Mouse (Mus musculus) ovary, postnatal 14 days (tissue): ENCODE data around the gene Eml6.

ENCODE experiments used
- DNase-seq: peaks from one replicate; pipeline ENCODE4 v3.0.0; 2022; ENCODE audit warnings: low spot score

The Eml6 gene

GRCm38 (mm10) chr11:29748750-29749467 lies 276.9 kb downstream of the Eml6 start:
- no peak for DNase-seq

- no peak for DNase-seq
Observed at GRCm38 (mm10) chr11:29747881-29748280, 278.0 kb downstream of the Eml6 start.

GRCm38 (mm10) chr11:29747365-29747764 lies 278.5 kb downstream of the Eml6 start:
- DNase-seq: no peak

GRCm38 (mm10) chr11:29746203-29746602 lies 279.6 kb downstream of the Eml6 start:
- no peak for DNase-seq

- DNase-seq: no peak
Observed at GRCm38 (mm10) chr11:29745513-29745912, 280.3 kb downstream of the Eml6 start.

GRCm38 (mm10) chr11:29744760-29745430 lies 280.9 kb downstream of the Eml6 start:
- no peak for DNase-seq

DNA sequence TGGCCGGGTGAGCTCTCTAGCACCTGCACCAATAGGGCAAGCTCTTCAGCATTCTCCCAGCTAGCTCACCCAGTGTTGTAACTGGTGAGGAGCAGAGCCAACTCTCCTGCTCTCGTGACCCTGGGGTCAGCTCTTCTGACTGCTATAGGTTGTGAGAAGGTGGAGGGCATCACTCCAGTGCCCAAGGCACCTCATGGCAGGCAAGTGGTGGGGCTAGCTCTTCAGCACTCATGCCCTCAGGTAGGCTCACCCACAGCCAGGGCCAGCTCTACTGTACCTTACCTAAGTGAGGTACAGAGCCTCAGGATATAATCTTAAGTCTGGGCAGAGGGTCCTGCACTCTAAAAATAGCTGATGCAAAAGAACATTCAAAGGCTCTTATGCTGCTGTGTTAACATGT lies 286.1 kb downstream of the Eml6 start:
- DNase-seq: no peak

DNA sequence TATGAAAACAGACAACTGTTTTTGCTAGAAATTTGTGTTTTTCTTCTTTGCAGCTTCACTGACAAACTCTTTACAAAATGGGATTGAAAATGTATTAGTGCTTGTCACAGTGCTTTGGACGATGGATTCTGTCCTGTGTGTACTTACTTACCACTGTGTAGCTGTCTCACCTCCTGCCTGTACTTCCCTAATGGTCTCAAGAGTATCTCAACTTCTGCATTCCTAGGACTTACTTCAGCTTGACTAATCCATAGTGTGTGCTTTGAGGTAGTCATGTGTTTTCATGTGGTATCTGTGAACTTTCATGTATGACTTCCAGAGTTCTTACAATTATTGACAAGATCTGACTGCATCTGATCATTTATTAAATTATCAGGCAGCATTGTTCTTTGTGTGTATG lies 297.9 kb downstream of the Eml6 start:
- no peak for DNase-seq

GRCm38 (mm10) chr11:29725610-29726009 lies 300.2 kb downstream of the Eml6 start:
- no peak for DNase-seq

- DNase-seq: no peak
Observed at GRCm38 (mm10) chr11:29725167-29725566, 300.7 kb downstream of the Eml6 start.

DNA sequence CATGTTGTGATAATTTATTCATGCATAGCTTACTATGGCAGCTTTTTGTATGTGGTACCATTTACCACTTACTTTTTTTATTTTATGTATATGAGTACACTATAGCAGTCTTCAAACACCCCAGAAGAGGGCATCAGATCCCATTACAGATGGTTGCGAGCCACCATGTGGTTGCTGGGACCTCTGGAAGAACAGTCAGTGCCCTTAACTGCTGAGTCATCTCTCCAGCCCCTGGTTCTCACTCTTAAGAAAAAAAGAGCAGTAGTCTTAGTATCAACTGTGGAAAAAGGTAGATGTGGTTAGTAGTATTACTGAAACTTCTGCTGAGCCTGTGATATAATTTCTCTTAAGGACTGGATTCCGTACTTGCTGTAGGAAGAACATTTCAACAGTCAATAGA lies 301.6 kb downstream of the Eml6 start:
- DNase-seq: no peak

- DNase-seq: no peak
Observed at GRCm38 (mm10) chr11:29719597-29719996, 306.2 kb downstream of the Eml6 start.

GRCm38 (mm10) chr11:29718541-29718940 lies 307.3 kb downstream of the Eml6 start:
- no peak for DNase-seq

- no peak for DNase-seq
Observed at GRCm38 (mm10) chr11:29715499-29715898, 310.3 kb downstream of the Eml6 start.

- DNase-seq: no peak
Observed at GRCm38 (mm10) chr11:29714789-29715188, 311.0 kb downstream of the Eml6 start.

DNA sequence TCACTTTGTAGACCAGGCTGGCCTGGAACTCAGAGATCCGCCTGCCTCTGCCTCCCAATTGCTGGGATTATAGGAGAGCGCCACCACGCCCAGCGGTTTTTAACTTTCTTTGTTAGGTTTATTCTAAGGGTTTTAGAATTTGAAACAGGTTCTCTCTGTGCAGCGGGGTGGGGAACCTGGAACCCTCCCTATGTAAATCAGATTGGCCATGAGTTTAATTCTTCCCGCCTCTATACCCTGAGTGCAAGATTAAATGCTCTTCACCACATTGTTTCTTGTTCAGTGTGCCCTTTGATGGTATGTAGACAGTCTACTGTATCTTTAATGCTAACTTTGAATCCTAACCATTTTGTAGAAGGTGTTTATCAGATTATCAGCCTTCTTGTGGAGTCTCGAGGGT lies 311.7 kb downstream of the Eml6 start:
- DNase-seq: no peak

- DNase-seq: no peak
Observed at GRCm38 (mm10) chr11:29709512-29709911, 316.3 kb downstream of the Eml6 start.

DNA sequence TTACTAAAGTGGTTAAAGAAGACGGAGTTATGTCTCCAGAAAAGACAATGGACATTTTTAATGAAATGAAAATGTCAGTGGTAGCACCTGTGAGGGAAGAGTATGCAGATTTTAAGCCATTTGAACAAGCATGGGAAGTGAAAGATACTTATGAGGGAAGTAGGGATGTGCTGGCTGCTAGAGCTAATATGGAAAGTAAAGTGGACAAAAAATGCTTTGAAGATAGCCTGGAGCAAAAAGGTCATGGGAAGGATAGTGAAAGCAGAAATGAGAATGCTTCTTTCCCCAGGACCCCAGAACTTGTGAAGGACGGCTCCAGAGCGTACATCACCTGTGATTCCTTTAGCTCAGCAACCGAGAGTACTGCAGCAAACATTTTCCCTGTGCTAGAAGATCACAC lies 319.0 kb downstream of the Eml6 start:
- no peak for DNase-seq

DNA sequence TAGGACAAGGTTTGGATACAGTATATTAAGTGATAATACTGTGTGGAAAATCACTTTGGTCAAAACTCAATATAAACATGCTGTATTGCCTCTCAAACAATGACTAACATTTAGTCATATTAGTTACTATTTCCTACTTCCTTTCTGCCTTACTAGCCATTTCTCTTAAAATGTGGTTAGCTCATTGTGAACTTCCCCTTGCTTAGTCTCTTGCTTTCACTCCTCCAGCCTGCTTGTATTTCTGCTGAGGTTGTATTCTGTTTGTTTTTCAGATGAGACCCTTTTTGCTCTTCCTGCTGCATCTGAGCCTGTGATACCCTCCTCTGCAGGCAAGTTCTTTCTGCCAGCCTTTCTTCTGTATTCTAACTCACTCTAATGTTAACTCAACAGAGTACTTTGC lies 320.6 kb downstream of the Eml6 start:
- DNase-seq: no peak

DNA sequence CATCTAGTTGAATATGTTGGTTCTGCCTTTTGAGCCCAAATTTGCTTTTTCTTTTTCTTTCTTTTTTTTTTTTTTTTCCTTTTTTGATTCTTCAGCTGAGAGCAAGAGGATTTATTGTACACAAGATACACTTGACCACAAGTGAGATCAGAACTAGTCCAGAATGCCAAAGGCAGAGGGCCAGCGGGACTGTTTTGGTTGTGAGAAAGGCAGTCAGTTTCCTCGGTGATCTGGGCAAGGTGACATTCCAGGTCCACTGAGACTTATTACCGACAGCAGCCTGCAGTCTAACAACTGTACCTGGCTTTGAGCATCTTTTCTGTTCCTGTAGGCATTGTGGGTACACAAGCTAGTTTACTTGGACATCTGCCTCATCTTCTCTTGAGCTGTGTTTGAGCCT lies 323.1 kb downstream of the Eml6 start:
- no peak for DNase-seq

GRCm38 (mm10) chr11:29694754-29695153 lies 331.1 kb downstream of the Eml6 start:
- no peak for DNase-seq

DNA sequence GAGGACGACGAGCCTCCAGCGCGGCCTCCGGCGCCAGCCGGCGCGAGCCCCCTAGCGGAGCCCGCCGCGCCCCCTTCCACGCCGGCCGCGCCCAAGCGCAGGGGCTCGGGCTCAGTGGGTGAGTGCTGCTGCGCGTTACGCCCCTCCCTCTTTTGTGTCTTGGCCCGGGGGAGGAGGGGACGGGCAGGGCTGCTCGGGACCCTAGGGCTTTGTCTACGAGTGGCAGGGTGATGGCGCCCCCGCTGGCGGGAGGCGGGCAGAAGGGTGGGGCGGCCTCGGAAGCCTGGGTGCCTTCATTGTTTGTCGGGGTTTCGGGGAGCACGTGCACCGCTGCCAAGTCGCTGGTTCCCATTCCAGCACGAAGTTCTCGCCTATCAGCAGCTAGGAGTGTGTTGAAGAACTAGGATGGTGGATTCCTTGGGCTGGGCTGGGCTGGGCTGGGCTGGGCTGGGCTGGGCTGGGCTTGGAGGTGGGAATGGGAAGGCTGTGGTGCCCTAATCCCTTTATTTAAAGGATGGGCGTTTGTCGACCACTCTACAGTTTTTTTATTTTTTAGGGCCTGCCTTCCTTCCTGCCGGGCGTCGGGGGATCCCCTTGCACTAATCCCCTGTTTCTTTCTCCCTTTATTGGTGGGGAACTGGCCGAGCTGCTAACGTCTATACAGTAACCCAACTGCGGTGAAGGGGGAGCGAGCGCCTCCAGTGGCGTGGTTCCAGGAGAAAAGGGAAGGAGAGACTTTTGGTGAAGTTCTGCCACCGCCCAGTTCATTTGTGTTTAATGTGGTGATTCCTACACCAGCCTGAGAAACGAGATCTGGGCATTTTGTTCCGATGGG lies 332.0 kb downstream of the Eml6 start:
- DNase-seq: peak; percentile 72
